Mouse (Mus musculus) yolk sac, embryonic 10.5 days (tissue): ENCODE measurements around the gene Prpf6.

ENCODE experiments used
- DNase-seq: peaks from one replicate; pipeline ENCODE4 v3.0.0-alpha.2; 2017; ENCODE audit warnings: low spot score

The Prpf6 gene

GRCm38 (mm10) chr2:181658930-181659555, 67.4 kb downstream of the Prpf6 start:
- peak; percentile 36 for DNase-seq

GRCm38 (mm10) chr2:181659609-181660055, 68.0 kb downstream of the Prpf6 start:
- DNase-seq = peak; percentile 67

DNA sequence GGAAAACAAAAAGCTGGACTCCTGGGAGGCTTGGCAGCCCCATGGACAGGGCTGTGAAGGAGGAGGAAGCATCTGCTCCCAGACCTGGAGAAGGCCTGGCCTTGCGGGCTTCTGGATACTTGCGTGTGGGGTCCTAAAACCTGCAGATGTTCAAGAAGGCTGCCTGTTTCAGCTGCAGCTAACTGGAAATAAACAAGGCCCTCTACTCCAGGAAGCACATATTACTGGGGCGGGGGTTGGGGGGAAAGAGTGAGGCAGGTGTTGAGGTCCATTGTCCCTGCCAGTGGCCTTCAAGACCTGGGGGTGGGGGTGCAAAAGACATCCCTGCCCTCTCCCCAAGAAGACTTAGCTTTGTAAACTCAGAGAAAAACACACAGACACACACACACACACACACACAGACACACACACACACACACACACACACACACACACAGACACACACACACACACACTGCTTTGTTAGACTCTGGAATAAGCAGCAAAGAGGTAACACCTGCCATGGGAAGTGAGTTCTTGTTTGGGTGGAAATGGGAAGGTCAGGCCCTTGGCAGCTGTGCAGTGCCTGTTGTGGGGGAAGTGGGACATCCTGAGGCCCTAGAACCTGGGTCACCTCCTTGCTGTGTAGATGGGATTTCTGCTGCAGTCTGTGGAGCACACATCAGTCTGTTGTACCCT, 71.1 kb downstream of the Prpf6 start:
- no peak for DNase-seq

- DNase-seq = peak; percentile 55
Observed at GRCm38 (mm10) chr2:181663298-181663630, 71.6 kb downstream of the Prpf6 start.

GRCm38 (mm10) chr2:181670285-181670912, 78.7 kb downstream of the Prpf6 start:
- DNase-seq = no peak

DNA sequence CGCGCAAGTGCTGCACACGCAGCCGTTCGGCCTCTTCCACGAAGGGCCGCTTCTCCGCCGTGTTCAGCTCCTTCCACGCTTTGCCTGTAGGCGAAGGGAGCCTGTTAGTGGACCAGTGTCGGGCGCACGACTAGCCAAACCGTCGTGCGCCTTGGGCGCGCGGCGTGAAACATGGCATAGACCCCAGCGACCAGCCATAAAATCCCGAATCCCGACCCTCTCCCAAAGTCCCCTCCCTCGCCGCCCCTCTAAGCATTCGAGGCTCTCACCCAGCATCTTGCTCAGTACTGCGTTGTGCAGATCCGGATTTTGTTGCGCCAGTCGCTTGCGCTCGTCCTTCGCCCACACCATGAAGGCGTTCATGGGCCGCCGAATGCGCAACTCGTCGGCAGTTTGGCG, 79.2 kb downstream of the Prpf6 start:
- DNase-seq = no peak

DNA sequence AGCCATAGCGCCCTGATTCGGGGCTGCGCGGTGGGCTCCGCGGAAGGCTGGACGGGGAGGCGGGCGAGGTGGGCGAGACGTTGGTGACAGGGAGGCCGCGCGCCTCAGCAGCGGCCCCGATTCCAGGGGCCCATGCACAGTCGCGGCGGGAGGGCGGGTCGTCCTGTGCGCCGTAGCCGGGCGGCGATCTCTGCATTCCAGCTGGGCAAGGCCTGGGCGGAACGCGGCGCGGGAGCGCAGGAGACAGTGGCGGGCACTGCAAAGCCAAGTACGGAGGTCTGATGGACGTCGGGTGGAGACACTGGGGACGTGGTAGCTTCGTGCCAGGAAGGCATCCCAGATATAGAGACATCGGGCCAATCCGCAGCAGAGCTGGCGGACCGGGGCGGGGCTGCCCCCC, 79.7 kb downstream of the Prpf6 start, which contains the start of gene Sox18:
Gene Sox18 (minus strand): TSS at position 315 of the 400 bp plus-strand sequence.
- DNase-seq = no peak

DNA sequence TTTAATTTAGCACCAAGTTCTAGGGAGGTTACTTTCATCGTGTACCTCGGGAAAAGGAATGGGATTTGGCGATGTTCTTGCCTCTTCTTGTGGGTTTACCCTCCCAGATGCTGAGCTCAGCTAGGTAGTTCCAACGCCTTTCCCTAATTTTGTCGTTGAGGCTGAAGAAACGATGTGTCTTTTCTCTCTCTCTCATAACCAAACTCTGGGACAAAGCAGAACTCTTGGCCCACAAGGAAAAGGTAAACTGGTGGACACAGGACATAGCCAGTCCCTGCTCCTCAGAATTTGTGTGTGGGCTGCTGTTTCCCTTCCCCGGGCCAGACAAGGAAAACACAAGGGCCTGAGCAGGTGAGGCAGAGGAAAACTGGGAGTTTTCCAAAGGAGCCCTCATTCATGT, 80.3 kb downstream of the Prpf6 start:
- DNase-seq = no peak

GRCm38 (mm10) chr2:181673501-181673900, 81.8 kb downstream of the Prpf6 start:
- DNase-seq = no peak

DNA sequence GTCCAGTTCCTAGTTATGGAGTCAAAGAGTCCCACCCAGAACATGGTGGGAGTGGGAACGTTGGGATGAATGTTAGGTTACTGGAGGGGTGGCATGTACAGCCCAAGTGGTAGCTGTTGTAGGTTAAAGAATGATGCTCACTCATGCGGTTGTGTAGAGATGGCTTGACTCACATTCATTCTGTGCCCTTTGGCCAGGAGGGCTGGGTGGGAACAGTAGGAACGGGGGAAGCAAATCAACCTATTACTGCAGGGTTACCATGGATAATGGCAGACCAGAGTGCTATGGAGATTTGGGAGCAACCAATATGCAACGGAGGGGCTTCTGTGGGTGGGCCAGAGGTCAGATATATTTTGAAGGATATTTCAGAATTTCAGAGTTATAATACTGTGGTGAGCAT, 83.3 kb downstream of the Prpf6 start:
- no peak for DNase-seq

GRCm38 (mm10) chr2:181675454-181675853, 83.8 kb downstream of the Prpf6 start:
- DNase-seq = peak; percentile 44

DNA sequence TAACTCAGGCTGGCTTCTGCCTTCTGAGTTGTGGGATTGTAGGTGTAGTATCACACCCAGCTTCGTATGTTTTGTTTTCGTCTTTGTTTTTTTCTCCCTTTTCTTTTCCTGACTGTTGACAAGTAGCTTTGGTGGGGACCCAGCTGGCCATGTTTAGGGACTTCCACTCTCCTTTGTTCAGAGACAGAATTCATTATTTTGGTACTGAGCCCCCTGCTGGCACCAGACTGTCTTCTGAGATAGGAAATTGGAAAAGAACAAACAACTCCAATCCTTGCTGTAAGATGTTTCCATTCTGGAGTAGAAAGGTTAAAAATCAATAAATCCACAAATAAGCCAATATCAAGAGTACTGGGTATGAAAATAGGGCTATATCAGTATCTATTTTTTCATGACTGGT, 84.8 kb downstream of the Prpf6 start:
- DNase-seq = no peak

DNA sequence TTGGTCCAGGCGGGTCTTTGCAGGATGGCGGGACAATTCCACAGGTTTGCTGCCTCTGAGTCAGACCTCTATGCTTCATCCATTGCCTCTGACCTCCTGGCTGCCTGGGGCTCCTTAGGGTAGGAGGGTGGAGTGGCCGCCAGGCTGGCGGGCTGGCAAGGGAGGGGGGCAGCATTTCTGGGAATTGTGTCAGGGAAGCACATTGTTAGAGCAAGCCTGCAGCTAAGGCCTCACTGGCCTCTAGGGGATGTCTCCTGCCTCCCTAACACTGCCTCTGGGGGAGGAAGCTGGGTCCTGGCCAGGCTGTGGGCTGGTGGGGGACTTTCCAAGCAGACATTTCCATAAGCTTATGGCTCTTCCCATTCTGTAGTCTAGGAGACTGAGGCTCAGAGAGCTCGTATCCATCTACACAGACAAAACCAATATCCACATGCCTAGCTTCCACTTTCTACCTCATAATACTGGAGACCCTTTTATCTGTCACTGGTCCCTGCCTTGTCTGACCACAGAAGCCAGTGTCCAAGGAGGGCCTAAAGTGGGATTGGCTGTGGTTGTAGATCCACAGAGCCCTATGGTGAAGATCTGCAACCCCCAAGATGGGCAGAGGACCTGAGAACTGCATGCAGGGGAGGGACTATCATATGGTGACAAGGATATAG, 85.6 kb downstream of the Prpf6 start:
- DNase-seq = no peak

DNA sequence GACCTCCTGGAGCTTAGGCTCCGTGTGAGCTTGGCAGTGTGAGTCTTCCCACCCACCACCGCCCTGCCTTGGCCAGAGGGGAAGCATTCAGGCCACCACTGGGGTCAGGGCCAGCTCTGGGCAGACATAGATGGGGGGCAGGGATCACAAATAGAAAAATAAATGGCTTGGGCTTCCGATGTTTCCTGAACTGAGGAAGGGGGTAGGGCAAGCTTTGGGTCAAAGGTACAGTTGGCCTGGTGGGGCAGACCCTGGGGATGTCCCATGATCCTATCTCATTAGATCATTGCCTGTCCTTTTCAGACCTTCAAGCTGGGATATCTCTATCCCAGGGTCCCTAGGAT, 86.1 kb downstream of the Prpf6 start:
- no peak for DNase-seq

DNA sequence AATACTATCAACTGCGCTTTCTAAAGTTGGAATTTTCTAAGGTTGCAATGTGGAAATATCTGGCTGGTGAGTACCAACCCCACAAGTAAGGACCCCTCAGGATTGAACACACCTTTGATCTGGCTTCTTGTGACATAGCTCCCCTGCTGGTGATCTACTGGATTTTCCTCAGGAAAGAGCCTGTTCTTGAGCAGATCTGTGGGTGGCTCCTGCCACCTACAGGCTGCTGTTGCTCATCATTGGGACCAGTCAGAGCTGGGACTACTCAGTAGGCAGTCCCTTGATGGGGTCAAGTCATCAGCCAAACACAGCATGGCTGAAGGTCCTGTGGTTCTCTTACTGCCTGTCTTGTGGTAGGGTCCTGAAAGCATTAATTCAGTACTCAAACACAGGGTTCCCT, 87.1 kb downstream of the Prpf6 start:
- DNase-seq = peak; percentile 71

DNA sequence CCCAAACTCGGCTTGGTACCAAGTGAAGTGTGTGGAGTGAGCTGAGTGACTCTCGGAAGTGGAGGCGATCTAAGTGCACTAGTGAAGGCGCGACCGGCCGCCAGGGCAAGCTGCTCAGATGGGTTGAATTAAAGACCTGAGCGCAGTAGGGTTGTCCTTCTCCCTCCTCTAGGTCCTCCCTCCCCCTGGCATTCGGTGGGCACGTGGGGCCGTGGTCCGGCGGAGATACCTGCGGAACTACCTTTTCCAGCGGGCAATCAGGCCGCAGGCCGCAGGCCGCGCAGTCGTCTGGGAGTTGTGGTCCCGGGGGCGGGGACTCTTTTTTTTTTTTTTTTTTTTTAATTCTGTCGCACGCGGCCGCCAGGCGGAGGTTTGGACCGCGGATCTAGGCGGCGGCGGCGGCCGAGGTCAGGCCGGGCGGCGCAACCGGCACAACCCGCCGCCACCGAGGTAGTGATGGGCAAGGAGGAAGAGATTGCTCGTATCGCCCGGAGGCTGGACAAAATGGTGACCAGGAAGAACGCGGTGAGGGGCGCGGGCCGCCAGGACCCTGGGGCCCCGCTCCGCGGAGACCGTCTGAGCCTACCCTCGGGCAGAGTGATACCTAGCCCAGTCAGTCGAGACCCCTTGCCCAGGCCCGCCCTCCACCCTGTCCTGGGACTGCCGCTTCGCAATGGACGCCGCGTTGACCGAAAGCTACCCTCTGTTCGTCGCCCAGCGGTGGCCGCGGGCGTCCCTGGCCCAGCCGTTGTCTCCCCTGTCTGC, 88.5 kb downstream of the Prpf6 start, which contains the start of gene Tcea2:
Gene Tcea2 (plus strand): TSS at position 360 of the 765 bp plus-strand sequence.
- DNase-seq = peak; percentile 74

DNA sequence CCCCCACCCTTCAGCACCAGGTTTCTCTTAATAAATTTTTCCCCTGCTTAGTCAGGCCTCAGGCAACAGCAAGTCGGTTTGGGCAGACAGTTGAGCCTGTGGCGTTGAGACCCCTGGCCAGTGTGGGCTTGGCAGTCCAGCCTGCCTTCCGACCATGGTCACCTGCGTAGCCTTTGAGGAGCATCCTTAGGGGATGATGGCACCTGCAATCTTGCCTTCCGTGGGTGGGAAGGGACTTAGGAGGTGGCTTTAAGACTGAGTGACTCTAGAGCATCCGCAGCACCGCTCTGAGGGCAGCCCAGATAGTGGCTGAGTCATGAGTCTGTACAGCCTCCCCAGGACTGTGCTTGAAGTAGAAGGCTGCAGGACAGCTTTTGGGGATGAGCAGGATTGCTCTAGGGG, 89.0 kb downstream of the Prpf6 start:
- peak; percentile 19 for DNase-seq

GRCm38 (mm10) chr2:181681978-181682377, 90.3 kb downstream of the Prpf6 start:
- DNase-seq = no peak

DNA sequence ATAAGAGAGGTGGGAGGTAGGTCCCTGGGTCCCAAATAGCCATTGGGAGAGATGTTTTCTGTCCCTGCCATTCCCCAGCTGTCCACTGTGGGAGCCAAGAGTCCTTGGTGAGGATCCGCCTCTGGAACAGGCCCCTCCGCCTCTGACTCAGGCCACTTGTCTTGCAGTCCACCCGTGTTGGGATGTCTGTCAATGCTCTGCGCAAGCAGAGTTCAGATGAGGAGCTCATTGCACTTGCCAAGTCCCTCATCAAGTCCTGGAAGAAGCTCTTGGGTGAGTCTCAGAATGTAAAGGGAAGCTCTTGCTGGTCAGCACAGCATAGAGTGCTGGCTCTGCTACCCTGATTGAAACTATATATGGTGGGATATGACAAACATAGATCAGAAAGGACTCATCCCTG, 91.7 kb downstream of the Prpf6 start:
- no peak for DNase-seq

- no peak for DNase-seq
Observed at GRCm38 (mm10) chr2:181684713-181685112, 93.0 kb downstream of the Prpf6 start.

GRCm38 (mm10) chr2:181685686-181686085, 94.0 kb downstream of the Prpf6 start:
- DNase-seq = no peak

DNA sequence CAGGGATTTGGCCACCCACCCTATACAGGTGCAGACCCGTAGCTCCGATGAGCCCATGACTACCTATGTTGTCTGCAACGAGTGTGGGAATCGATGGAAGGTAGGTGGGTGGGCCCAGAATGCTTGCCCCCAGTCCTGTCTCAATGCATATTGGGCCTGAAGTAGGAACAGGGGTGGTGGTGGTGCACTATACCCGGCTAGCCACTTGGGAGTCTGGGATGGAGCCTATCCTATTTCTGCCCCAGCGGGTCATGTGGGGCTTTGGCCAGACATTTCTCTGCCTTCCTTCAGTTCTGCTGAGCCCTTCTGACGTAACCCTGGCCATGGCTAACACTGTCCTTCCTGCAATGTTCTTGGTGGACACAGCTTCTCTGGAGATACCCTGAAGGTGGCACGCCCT, 95.9 kb downstream of the Prpf6 start:
- DNase-seq = no peak
